Mouse (Mus musculus): ENCODE data around the gene Mrpl16.
A peak's percentile ranks its signal among the peaks of the same experiment; 100 is the strongest.

Gene Mrpl16

GRCm38 (mm10) chr19:11770205-11770892 lies at the start of gene Mrpl16:
Gene Mrpl16, plus strand, starts transcription at chr19:11770391.
- DNase-seq = peak; percentile 86

- DNase-seq = no peak
These were observed 46.3 kb upstream of the Mrpl16 start for GRCm38 (mm10) chr19:11723870-11724269.

- no peak for DNase-seq
These were observed 45.9 kb upstream of the Mrpl16 start for GRCm38 (mm10) chr19:11724275-11724674.

- DNase-seq = no peak
These were observed 44.3 kb upstream of the Mrpl16 start for GRCm38 (mm10) chr19:11725915-11726314.

GRCm38 (mm10) chr19:11727304-11727703 lies 42.9 kb upstream of the Mrpl16 start:
- no peak for DNase-seq

GRCm38 (mm10) chr19:11730278-11730677 lies 39.9 kb upstream of the Mrpl16 start:
- no peak for DNase-seq

- DNase-seq = no peak
These were observed 33.7 kb upstream of the Mrpl16 start for GRCm38 (mm10) chr19:11736455-11736854.

GRCm38 (mm10) chr19:11745680-11746079 lies 24.5 kb upstream of the Mrpl16 start:
- no peak for DNase-seq

GRCm38 (mm10) chr19:11747298-11747697 lies 22.9 kb upstream of the Mrpl16 start, which contains the start of gene Gif:
Gene Gif, plus strand, starts transcription at chr19:11747554.
- DNase-seq = no peak

- no peak for DNase-seq
These were observed 5.1 kb upstream of the Mrpl16 start for GRCm38 (mm10) chr19:11765059-11765458.

- DNase-seq = no peak
These were observed 3.8 kb upstream of the Mrpl16 start for GRCm38 (mm10) chr19:11766413-11766812.

GRCm38 (mm10) chr19:11768163-11768562 lies 2.0 kb upstream of the Mrpl16 start:
- peak; percentile 36 for DNase-seq

- no peak for DNase-seq
These were observed 802 bp upstream of the Mrpl16 start for GRCm38 (mm10) chr19:11769257-11769920.

- DNase-seq = peak; percentile 75
These were observed 7.1 kb downstream of the Mrpl16 start for GRCm38 (mm10) chr19:11777191-11777865.

- no peak for DNase-seq
These were observed 15.4 kb downstream of the Mrpl16 start for GRCm38 (mm10) chr19:11785409-11786154.

GRCm38 (mm10) chr19:11787826-11788225 lies 17.6 kb downstream of the Mrpl16 start:
- DNase-seq = no peak

GRCm38 (mm10) chr19:11788876-11789275 lies 18.7 kb downstream of the Mrpl16 start:
- no peak for DNase-seq

- DNase-seq = no peak
These were observed 21.6 kb downstream of the Mrpl16 start for GRCm38 (mm10) chr19:11791825-11792224.

GRCm38 (mm10) chr19:11793741-11794359 lies 23.7 kb downstream of the Mrpl16 start:
- DNase-seq = no peak

- no peak for DNase-seq
These were observed 24.3 kb downstream of the Mrpl16 start for GRCm38 (mm10) chr19:11794447-11794846.

GRCm38 (mm10) chr19:11800531-11801315 lies 30.5 kb downstream of the Mrpl16 start:
- DNase-seq = no peak

- DNase-seq = no peak
These were observed 34.2 kb downstream of the Mrpl16 start for GRCm38 (mm10) chr19:11804423-11804822.

Measured in thymus, postnatal 4 days (tissue).